Mouse (Mus musculus): ENCODE data around the gene Slc39a1.
"Not testable (repeated sequence)": the region's sequence is repeated elsewhere in the genome, so short reads cannot be mapped to it uniquely, and the experiment has no call there.

The Slc39a1 gene

DNA sequence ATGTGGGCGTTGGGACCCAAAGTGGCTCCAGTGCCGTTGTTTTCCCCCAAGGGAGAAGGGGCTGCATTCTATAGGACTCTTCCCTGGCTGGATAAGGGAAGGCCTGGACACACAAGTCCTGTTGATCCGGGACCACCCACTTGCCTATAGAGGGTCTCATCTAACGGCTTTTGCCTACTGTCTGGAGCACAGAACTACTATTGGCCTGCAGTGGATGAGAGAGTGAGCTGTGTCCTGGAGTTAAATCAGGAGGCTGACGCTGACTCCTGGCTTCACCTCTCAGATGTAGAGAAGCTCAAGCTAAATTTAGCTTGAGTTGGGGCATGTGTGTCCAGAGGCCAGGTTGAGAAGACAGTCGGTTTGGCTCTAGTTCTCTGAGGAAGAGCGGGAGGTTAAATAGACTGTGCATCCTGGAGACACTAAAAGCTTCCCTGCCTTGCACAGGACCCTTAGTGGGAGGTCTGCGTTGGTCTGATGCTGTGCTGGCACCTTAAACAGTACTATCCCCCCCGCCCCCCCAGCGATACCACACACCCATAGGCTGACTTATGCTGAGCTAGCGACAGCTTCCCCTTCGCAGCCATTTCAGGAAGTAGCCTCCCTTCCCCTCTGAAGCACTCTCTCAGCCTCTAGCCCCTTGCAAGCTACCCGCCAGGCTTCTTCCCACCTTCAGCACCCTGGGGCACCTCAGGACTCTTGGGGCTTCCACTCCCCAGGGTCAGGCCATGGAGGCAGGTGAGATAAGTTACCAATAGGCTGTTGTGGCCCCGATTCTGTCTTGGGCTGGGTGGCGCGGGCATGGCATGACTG is 18.2 kb downstream of the Slc39a1 start:
- in situ Hi-C loops (cut with MseI, MboI), result no loop called here

DNA sequence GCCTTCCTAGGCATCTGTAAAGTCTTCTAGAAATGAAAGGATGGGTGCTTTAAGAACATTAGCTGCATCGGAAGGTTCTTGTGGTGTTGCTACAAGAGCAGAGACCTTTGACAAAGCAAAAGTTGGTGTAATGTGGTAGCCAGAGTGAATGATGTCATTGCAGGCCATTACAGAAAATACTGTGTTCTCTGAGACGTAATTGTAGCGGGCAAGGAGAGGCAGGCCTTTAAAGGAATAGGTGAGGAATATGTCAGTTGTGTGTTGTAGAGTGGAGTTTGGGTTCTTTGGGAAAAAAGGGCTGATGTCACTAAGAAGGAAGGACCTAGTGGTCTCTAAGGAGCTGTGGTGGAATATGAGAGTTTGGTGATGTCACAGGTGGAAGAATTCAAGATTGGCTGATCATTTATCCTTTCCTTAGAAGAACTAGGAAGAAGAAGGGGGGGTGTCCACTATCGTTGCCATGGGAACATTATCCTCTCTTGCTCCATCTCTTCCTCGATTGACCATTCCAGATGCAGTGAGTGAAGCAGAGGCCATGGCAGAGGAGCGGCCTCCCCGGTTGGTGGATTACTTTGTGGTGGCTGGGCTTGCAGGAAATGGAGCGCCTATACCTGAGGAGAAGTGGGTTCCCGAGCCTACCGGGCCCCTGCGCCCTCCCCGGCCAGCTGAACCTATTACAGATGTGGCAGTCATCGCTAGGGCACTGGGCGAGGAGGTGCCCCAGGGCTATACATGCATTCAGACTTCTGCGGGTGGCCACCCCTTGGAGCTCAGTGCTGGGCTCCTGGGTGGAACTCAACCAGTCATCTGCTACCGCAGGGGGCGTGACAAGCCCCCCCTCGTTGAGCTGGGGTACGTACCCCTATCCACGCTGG is 19.2 kb downstream of the Slc39a1 start:
- in situ Hi-C loops (cut with MseI, MboI), result no loop called here

DNA sequence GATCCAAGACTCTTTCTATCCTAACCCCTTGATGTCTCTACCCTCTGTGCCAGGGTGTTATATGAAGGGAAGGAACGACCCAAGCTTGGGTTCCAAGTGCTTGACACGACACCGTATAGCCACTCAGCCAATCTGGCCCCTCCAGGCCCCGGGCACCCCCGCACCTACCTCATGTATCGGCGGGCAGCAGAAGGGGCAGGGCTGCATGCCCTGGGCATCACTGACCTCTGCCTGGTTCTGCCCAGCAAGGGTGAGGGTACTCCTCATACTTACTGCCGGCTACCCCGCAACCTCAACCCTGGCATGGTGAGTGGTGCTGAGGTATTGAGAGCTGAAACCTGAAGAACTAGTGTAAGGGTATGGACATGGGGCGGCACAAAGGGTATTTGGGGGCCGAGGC is 20.2 kb downstream of the Slc39a1 start:
- in situ Hi-C loops (cut with MseI, MboI), result no loop called here

GRCm38 (mm10) chr3:90268971-90269370 is 21.0 kb downstream of the Slc39a1 start:
- in situ Hi-C loops (cut with MseI, MboI), result no loop called here

DNA sequence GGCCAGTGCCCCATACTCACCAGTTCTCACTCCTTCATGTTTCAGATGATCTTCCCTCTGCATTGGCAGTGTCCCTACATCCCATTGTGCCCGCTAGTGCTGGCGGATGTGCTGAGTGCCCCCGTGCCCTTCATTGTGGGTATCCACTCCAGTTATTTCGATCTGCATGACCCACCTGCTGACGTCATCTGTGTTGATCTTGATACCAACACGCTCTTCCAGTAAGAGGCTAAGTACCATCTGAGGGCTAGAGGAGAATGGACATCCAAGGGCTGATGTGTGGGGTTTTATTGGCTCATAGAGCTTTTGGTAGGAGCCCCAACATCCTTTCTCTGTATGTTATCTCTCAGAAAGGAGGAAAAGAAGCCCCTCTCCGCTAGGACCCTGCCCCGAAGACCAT is 22.8 kb downstream of the Slc39a1 start:
- in situ Hi-C loops (cut with MseI, MboI), result no loop called here

DNA sequence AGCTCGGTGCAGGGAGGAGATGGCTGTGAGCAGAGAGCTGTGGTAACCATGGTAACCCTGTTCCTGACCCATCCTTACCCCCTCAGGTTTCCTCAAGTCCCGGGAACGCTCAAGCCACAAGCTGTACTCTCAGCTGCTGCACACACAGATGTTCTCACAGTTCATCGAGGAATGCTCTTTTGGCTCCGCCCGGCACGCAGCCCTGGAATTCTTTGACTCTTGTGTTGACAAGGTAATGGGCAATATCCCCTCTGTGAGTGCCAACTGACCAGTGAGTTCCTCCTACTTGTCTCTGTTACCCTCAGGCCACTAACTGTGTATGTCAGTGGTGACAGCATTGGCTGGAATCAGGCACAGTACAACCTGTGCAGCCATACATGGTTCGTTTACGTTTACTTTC is 24.2 kb downstream of the Slc39a1 start:
- in situ Hi-C loops (cut with MseI, MboI), result no loop called here

DNA sequence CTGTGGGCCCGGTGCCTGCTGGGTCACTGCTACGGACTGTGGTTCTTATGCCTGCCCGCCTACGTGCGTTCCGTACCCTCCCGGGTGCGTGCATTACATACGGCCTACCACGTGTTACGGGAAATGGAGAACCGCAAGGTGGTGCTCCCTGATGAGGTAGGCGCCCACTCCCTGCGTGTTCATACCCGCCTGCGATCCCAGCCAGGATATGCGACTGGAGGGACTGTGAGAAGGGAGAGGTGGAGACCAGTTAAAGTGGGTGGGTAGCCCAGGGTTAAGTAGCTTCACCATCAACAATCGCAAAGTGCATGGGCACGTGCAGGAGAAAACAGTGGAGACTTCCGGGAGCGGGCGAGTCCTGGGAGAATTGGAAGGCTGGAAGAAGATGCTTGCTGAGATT is 25.9 kb downstream of the Slc39a1 start:
- in situ Hi-C loops (cut with MseI, MboI), result no loop called here

DNA sequence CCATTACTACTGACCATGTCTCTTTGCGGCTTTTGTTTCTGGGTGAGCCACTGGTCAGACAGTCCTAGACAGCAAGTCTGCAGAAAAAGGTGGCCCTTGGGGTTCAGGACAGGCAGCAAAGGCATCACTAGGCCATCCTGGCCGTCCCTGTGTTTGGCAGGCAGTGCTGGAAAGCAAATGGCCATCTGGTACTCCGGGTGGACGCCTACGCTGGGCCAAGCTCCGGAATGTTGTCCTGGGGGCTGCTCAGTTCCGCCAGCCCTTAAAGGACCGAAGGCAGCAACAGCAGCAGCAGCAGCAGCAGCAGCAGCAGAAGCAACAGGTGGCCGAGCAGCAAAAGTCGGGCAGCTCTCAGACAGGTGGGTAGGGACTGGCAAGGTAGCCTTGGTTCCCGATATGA is 27.3 kb downstream of the Slc39a1 start:
- in situ Hi-C loops (cut with MseI, MboI), result no loop called here

DNA sequence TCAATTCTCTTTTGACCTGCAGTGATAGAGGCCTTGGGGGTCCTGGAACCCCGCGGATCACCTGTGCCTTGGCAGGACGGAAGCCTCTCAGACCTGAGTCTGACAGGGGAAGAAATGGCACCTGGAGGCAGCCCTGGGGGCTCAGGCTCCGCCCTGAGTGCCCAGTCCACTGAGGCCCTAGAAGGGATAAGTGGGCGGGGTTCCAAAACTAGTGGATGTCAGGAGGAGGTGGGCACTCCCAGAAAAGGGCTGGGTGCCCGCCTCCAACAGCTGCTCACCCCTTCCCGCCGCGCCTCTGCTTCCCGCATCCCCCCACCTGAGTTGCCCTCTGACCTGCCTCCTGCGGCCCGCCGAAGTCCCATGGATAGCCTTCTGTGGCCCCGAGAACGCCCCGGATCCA is 28.9 kb downstream of the Slc39a1 start:
- in situ Hi-C loops (cut with MseI, MboI), result no loop called here

DNA sequence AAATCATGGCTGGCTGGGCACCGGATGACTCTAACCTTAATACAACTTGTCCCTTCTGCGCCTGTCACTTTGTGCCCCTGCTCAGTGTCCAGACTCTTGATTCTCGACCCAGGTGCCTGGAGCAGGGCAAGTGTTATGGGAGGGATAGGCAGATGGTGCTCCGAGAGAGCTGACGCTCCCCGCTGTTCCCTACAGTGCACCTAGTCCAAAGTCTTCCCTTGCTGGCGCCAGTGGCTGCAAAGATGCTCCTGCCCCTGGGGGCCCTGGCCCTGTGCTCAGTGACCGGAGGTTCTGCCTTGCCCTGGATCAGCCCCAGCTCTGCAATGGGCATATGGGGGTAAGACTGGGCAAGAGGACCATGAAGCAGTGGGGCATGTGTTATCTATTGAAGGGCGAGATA is 29.8 kb downstream of the Slc39a1 start:
- in situ Hi-C loops (cut with MseI, MboI), result no loop called here

DNA sequence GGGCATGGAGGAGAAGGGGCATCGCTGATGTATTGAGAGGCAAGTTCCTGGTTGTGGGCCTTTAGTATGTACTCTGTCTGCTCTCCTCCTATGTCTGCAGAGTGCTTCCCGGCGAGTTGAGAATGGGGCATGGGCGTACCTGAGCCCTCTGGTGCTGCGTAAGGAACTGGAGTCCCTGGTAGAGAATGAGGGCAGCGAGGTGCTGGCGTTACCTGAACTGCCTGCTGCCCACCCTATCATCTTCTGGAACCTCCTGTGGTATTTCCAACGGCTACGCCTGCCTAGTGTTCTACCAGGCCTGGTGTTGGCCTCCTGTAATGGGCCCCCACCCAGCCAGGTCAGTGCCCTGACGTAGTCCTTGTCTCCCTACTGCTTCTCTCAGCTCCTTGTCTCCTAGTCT is 30.2 kb downstream of the Slc39a1 start:
- in situ Hi-C loops (cut with MseI, MboI), result no loop called here

GRCm38 (mm10) chr3:90279216-90279615 is 31.2 kb downstream of the Slc39a1 start:
- in situ Hi-C loops (cut with MseI, MboI), result no loop called here

DNA sequence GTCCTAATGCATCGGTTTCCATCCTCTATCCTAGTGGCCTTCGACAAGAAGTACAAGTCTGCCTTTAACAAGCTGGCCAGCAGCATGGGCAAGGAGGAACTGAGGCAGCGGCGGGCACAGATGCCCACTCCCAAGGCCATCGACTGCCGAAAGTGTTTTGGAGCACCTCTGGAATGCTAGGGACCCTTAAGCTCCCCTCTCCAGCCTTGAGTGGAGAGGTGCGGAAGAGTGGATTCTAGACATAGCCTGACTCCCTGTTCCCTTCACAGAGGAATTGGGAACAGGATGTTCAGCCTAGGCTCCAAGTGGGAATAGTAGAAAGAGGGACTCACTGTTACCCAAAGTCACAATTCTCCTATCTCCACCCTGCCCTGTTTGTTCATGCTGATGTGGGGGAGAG is 31.8 kb downstream of the Slc39a1 start:
- in situ Hi-C loops (cut with MseI, MboI), result no loop called here

DNA sequence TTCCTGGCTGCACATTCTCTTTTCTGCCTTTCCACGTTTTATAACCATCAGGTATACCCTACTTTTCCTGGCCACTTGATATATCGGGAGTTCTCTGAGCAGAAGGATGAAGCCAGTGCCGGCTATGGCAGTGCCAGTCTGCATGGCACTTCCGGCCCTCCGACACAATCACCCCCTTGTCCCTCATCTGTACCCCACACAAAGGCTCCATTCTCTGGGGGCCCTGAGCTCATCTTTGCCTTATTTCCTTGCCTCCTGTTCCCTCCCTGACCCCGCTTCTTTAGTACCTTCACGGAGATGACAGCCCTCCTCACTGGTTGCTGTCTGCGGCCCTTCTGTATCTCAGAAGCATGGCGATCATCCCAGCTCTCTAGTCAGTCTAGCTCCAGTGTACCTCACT is 32.7 kb downstream of the Slc39a1 start:
- in situ Hi-C loops (cut with MseI, MboI), result no loop called here

DNA sequence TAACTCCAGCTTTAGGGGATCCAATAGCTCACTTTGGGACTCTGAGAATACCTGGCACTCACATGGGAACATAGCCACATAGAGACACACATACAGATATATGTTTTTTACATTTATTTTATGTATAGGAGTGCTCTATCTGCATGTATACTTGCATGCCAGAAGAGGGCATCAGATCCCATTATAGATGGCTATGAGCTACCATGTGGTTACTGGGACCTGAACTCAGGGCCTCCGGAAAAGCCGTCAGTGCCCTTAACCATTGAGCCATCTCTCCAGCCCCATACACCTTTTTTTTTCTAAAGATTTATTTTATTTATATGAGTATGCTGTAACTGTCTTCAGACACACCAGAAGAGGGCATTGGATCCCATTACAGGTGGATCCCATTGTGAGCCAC is 36.2 kb downstream of the Slc39a1 start:
- in situ Hi-C loops (cut with MseI, MboI), result no loop called here

GRCm38 (mm10) chr3:90289403-90289802 is 41.4 kb downstream of the Slc39a1 start:
- in situ Hi-C loops (cut with MseI, MboI), result not testable (repeated sequence)

- in situ Hi-C loops (cut with MseI, MboI), result no loop called here
These were observed 42.6 kb downstream of the Slc39a1 start for GRCm38 (mm10) chr3:90290602-90291001.

DNA sequence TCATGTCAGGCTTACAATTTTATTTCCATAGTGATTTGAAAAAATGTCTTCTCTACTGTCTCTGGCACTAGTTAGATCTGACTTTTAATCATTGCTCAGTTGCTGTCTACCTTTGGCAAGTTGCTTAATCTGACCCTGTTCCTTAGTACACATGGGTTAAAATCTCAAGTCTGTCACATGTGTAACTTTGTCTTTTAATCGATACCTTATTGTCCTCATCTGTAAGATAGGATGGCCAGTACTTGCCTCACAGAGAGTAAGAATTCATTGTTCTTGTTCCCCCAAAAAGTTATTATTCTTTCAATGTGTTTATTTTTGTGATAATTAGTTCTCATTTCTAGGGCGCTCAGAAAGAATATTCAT is 44.0 kb downstream of the Slc39a1 start:
- in situ Hi-C loops (cut with MseI, MboI), result no loop called here

DNA sequence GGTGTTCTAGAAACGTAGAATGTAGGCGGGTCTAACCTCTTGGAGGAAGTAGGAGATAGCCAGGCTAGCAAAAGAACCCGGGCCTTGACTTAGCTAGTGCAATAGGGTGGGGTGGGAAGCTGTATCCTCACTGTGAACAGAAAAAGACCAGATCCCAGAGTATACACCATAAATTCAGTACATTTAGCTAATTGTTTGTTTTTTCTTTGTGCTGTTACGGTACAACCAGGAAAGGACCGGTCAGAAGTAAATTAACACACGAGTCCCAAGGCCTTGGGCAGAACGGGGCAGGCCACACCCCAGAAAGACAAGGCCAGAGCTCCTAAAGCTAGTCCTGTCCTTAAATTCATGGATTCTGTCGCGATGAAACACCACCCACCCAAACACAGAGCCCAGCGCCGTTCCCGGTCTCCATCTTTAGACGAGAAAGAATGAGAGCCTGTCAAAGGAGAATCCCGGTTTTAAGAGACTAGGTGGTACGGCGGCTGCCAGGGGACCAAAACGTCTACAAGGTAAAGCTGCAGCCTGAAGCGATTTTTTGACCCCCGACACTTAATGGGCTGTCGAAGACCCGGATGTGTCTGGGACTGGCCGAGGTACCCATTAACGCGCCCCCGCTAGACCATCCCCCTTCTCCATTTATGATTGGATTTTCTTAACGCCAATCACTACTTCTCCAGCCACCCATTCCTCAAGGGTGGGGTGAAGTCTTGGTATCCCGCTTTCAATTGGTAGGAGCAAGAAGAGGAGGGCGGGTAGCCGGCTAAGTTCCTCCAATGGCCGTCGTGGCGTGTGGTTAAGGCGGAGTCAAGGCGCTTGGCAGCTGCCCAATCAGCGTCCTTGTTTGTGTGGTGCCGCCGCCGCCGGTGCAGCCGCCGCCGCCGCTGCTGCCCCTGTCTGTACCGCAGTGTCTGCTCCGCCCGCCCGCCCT is 44.6 kb downstream of the Slc39a1 start, which contains the start of gene Gatad2b:
Gene Gatad2b (plus strand): TSS at position 834 of the 931 bp plus-strand sequence.
- in situ Hi-C loops (cut with MseI, MboI), result no loop called here

DNA sequence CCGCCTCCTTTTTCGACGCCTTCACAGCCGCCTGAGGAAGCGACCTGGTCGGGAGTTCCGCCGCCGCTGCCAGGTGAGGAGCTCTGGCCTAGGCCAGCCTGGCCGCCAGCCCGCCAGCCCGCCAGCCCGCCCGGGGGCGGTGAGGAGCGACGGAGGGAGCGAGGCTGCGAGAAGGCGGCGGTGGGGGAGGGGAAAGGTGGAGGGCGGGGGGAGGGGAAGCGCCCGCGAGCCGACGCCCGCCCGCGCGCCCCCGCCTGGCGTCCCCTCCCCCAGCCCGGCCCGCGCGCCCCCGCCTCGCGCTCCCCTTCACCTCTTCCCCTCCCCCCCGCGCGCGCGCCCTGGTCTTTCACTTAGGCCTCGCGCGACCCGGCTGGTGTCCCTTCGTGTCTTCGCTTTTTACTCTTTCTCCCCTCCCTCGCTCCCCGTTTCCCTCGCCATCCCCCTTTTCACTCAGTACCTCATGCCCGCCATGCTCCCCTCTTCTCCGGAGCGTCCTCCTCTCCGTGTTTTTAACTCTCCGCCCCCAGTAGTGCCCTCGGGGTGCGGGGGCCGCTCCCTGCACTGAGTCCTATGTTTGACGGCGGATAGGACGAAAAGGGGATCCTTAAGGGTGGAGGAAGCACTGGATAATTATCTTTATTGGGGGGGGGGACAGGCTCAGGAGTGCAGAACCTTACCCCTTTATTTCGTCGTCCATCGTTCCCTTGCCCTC is 45.5 kb downstream of the Slc39a1 start:
- in situ Hi-C loops (cut with MseI, MboI), result no loop called here

DNA sequence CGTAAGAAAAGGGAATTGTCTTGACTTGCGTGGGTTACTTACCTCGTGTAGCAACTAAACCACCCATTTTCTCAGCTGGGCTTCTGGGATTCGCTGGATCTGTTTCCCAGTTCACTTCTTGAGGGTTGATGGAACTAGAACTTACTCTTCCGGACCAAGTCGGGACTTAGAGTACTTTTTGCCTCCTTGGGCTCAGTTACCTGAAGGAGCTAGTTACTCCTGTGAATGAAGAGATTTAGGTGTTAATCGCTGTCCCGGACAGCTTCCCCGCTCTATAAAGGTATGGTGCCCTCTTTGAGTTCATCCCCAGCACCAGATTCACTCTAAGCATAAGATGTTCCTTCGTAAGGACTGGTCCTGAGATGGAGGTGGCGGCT is 46.1 kb downstream of the Slc39a1 start:
- in situ Hi-C loops (cut with MseI, MboI), result no loop called here
